Mouse (Mus musculus): ENCODE measurements at regions not wholly inside any gene's neighbourhood (a gene's known extent, or its start where the extent isn't known, plus 50 kb on each side); places are given as distances from the start of the nearest gene placed in this dataset.

GRCm38 (mm10) chr1:44957125-44957524 is 354.2 kb upstream of the Col3a1 start:
- no peaks in the 10 kb centered on the region for H3K27me3 ChIP-seq
- no peaks in the 10 kb centered on the region for H3K36me3 ChIP-seq
- H3K4me3 ChIP-seq, result no peak overlapping the region
- no peaks in the 10 kb centered on the region for H3K4me1 ChIP-seq
- WGBS, result 60% methylated on average over 4 of the region's 4 CpGs
- no peak overlapping the region for H3K4me2 ChIP-seq
- no peak overlapping the region for H3K9ac ChIP-seq
- no peak for ATAC-seq (ENCODE audit: insufficient number of reproducible peaks, insufficient read depth, low FRiP score, low TSS enrichment, low read depth)
- H3K9me3 ChIP-seq, result no peaks in the 10 kb centered on the region
- no peak overlapping the region for H3K27ac ChIP-seq

GRCm38 (mm10) chr1:44987171-44987570 is 324.2 kb upstream of the Col3a1 start:
- H3K4me2 ChIP-seq, result no peak overlapping the region
- H3K27ac ChIP-seq, result no peak overlapping the region
- no peak for ATAC-seq (ENCODE audit: insufficient number of reproducible peaks, insufficient read depth, low FRiP score, low TSS enrichment, low read depth)
- H3K4me3 ChIP-seq, result no peak overlapping the region
- H3K9ac ChIP-seq, result no peak overlapping the region
- no peaks in the 10 kb centered on the region for H3K9me3 ChIP-seq
- no peaks in the 10 kb centered on the region for H3K4me1 ChIP-seq
- no peaks in the 10 kb centered on the region for H3K36me3 ChIP-seq
- no peaks in the 10 kb centered on the region for H3K27me3 ChIP-seq
- 47% methylated on average over 3 of the region's 3 CpGs for WGBS

- no peak for ATAC-seq (ENCODE audit: insufficient number of reproducible peaks, insufficient read depth, low FRiP score, low TSS enrichment, low read depth)
- H3K27me3 ChIP-seq, result no peaks in the 10 kb centered on the region
- no peaks in the 10 kb centered on the region for H3K9me3 ChIP-seq
- no peak overlapping the region for H3K4me2 ChIP-seq
- H3K4me3 ChIP-seq, result no peak overlapping the region
- no peaks in the 10 kb centered on the region for H3K36me3 ChIP-seq
- peak overlapping the region; percentile 71 for H3K27ac ChIP-seq
- peaks cover 12% of the 10 kb centered on the region; the same call in 1 of the 2 replicates for H3K4me1 ChIP-seq
- H3K9ac ChIP-seq, result no peak overlapping the region
These were observed 290.8 kb upstream of the Col3a1 start for GRCm38 (mm10) chr1:45020516-45020915.

- Histone ChIP-seq H3K4me3 (no peak overlapping the region), H3K36me3 (no peaks in the 10 kb centered on the region), H3K27me3 (no peaks in the 10 kb centered on the region), H3K4me1 (peaks cover 12% of the 10 kb centered on the region; the same call in 1 of the 2 replicates), H3K4me2 (no peak overlapping the region), H3K9me3 (no peaks in the 10 kb centered on the region), H3K9ac (no peak overlapping the region), H3K27ac (no peak overlapping the region)
- WGBS, result 14% methylated on average over 2 of the region's 2 CpGs
- peak; percentile 56; the same call in 1 of the 2 replicates for ATAC-seq (ENCODE audit: insufficient number of reproducible peaks, insufficient read depth, low FRiP score, low TSS enrichment, low read depth)
These were observed 290.1 kb upstream of the Col3a1 start for GRCm38 (mm10) chr1:45021234-45021633.

- H3K36me3 ChIP-seq, result no peaks in the 10 kb centered on the region
- no peak for ATAC-seq (ENCODE audit: insufficient number of reproducible peaks, insufficient read depth, low FRiP score, low TSS enrichment, low read depth)
These were observed 289.0 kb upstream of the Col3a1 start for GRCm38 (mm10) chr1:45022146-45022841.

GRCm38 (mm10) chr1:45023336-45023735 is 288.0 kb upstream of the Col3a1 start:
- no peaks in the 10 kb centered on the region for H3K27me3 ChIP-seq

More at GRCm38 (mm10) chr1:45022146-45022841, 289.0 kb upstream of the Col3a1 start:
- Histone ChIP-seq H3K9me3 (no peaks in the 10 kb centered on the region), H3K4me2 (no peak overlapping the region), H3K27me3 (no peaks in the 10 kb centered on the region), H3K4me1 (peaks cover 12% of the 10 kb centered on the region; the same call in 1 of the 2 replicates), H3K4me3 (no peak overlapping the region), H3K9ac (no peak overlapping the region), H3K27ac (peak overlapping the region; percentile 60; the same call in 1 of the 2 replicates)
- WGBS, result 75% methylated on average over 1 of the region's 1 CpGs

GRCm38 (mm10) chr1:45031436-45032027 is 279.8 kb upstream of the Col3a1 start:
- ATAC-seq (ENCODE audit: insufficient number of reproducible peaks, insufficient read depth, low FRiP score, low TSS enrichment, low read depth), result no peak
- Histone ChIP-seq H3K9me3 (no peaks in the 10 kb centered on the region), H3K27ac (peak overlapping the region; percentile 62), H3K27me3 (no peaks in the 10 kb centered on the region), H3K36me3 (no peaks in the 10 kb centered on the region), H3K4me1 (0 out of 2 replicates have a peak, but pooled peaks cover 4% of the 10 kb centered on the region), H3K4me2 (no peak overlapping the region), H3K9ac (no peak overlapping the region), H3K4me3 (no peak overlapping the region)
- 34% methylated on average over 4 of the region's 4 CpGs for WGBS

More at GRCm38 (mm10) chr1:45023336-45023735, 288.0 kb upstream of the Col3a1 start:
- ATAC-seq (ENCODE audit: insufficient number of reproducible peaks, insufficient read depth, low FRiP score, low TSS enrichment, low read depth), result no peak
- no peaks in the 10 kb centered on the region for H3K36me3 ChIP-seq
- no peaks in the 10 kb centered on the region for H3K9me3 ChIP-seq
- H3K27ac ChIP-seq, result no peak overlapping the region
- H3K4me1 ChIP-seq, result peaks cover 12% of the 10 kb centered on the region; the same call in 1 of the 2 replicates
- H3K4me2 ChIP-seq, result no peak overlapping the region
- H3K4me3 ChIP-seq, result no peak overlapping the region
- no peak overlapping the region for H3K9ac ChIP-seq
- WGBS, result 78% methylated on average over 3 of the region's 3 CpGs

GRCm38 (mm10) chr1:45033343-45033742 is 278.0 kb upstream of the Col3a1 start:
- ATAC-seq (ENCODE audit: insufficient number of reproducible peaks, insufficient read depth, low FRiP score, low TSS enrichment, low read depth), result no peak
- H3K9me3 ChIP-seq, result no peaks in the 10 kb centered on the region
- H3K4me3 ChIP-seq, result no peak overlapping the region
- no peak overlapping the region for H3K4me2 ChIP-seq
- 70% methylated on average over 7 of the region's 7 CpGs for WGBS
- no peak overlapping the region for H3K27ac ChIP-seq
- no peak overlapping the region for H3K9ac ChIP-seq
- H3K4me1 ChIP-seq, result 0 out of 2 replicates have a peak, but pooled peaks cover 4% of the 10 kb centered on the region
- H3K36me3 ChIP-seq, result no peaks in the 10 kb centered on the region
- H3K27me3 ChIP-seq, result no peaks in the 10 kb centered on the region

- Histone ChIP-seq H3K4me3 (no peak overlapping the region), H3K27ac (no peak overlapping the region), H3K36me3 (no peaks in the 10 kb centered on the region), H3K9me3 (no peaks in the 10 kb centered on the region), H3K4me1 (peaks cover 7% of the 10 kb centered on the region; the same call in 1 of the 2 replicates), H3K4me2 (no peak overlapping the region), H3K9ac (no peak overlapping the region), H3K27me3 (no peaks in the 10 kb centered on the region)
- no peak for ATAC-seq (ENCODE audit: insufficient number of reproducible peaks, insufficient read depth, low FRiP score, low TSS enrichment, low read depth)
- 94% methylated on average over 1 of the region's 1 CpGs for WGBS
These were observed 270.0 kb upstream of the Col3a1 start for GRCm38 (mm10) chr1:45041328-45041727.

GRCm38 (mm10) chr1:45041815-45042214 is 269.5 kb upstream of the Col3a1 start:
- Histone ChIP-seq H3K36me3 (no peaks in the 10 kb centered on the region), H3K9me3 (no peaks in the 10 kb centered on the region), H3K4me3 (no peak overlapping the region), H3K4me1 (peaks cover 7% of the 10 kb centered on the region; the same call in 1 of the 2 replicates), H3K9ac (no peak overlapping the region), H3K4me2 (no peak overlapping the region), H3K27ac (no peak overlapping the region), H3K27me3 (no peaks in the 10 kb centered on the region)
- no peak for ATAC-seq (ENCODE audit: insufficient number of reproducible peaks, insufficient read depth, low FRiP score, low TSS enrichment, low read depth)

- Histone ChIP-seq H3K9ac (no peak overlapping the region), H3K4me3 (no peak overlapping the region), H3K4me2 (no peak overlapping the region), H3K27ac (peak overlapping the region; percentile 62), H3K27me3 (no peaks in the 10 kb centered on the region), H3K4me1 (peaks cover 7% of the 10 kb centered on the region; the same call in 1 of the 2 replicates), H3K9me3 (no peaks in the 10 kb centered on the region), H3K36me3 (no peaks in the 10 kb centered on the region)
- no peak; the same call in 1 of the 2 replicates for ATAC-seq (ENCODE audit: insufficient number of reproducible peaks, insufficient read depth, low FRiP score, low TSS enrichment, low read depth)
These were observed 268.0 kb upstream of the Col3a1 start for GRCm38 (mm10) chr1:45043245-45043926.
